Mouse (Mus musculus) bone marrow macrophage, adult 2 months (primary cell): ENCODE data around the gene Acadm.

Source experiments
- CTCF ChIP-seq: IDR thresholded peaks from 2 replicates; pipeline ENCODE4 v1.5.1; 2012; ENCODE audit warnings: low read depth, mild to moderate bottlenecking, low read length, moderate library complexity
- POLR2A ChIP-seq: IDR thresholded peaks from 2 replicates; pipeline ENCODE4 v1.6.1; 2012; ENCODE audit warnings: mild to moderate bottlenecking, low read depth, low read length, borderline replicate concordance

DNA sequence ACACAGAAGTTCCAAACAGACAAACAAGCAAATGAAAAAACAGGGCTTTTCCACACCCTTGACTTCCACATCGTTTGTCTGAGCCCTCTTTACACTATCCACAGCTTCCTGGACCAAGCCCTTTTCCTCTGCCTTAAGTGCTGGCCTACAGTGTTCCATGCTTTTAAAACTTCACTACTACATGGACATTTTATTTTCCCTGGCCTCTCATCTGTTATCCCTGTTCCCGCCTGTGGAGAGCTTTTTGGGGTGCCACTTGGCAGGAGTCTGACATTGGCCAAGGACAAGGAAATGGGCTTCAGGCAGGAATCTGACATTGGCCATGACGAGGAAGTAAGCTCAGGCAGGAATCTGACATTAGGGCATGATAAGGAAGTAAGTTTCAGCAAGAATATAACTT is 41.8 kb downstream of the Acadm start:
- TF ChIP-seq POLR2A (no peak), CTCF (no peak)
